Mouse (Mus musculus) neural tube, embryonic 14.5 days (tissue): ENCODE data around the gene Ehd1. TPM values are rescaled to one million over a fixed set of nuclear protein-coding genes. Genes with fewer than 3 reads are reported as not detected.

Experiments used
- ATAC-seq: fragments of 200-750 bp; cut with Nextera tagmentation; 2 replicates; pipeline ENCODE4 v1.8.0; 2017; ENCODE audit warnings: low read depth, mild to moderate bottlenecking, moderate TSS enrichment, moderate library complexity
- H3K27ac ChIP-seq: fragments of 300-500 bp; sonication (generic); 2 replicates; pipeline ENCODE4 v1.5.1; 2014; ENCODE audit warnings: low read depth, mild to moderate bottlenecking, control low read depth, low read length, moderate library complexity, mixed read lengths
- H3K27me3 ChIP-seq: fragments of 300-500 bp; sonication (generic); 2 replicates; pipeline ENCODE4 v1.6.1; 2014; ENCODE audit warnings: low read length; ENCODE audit not compliant: control insufficient read depth, insufficient read depth
- H3K36me3 ChIP-seq: fragments of 300-500 bp; sonication (generic); 2 replicates; pipeline ENCODE4 v1.6.1; 2014; ENCODE audit warnings: low read length, mixed read lengths; ENCODE audit not compliant: control insufficient read depth, insufficient read depth
- H3K4me1 ChIP-seq: fragments of 300-500 bp; sonication (generic); 2 replicates; pipeline ENCODE4 v1.6.1; 2014; ENCODE audit warnings: low read length; ENCODE audit not compliant: control insufficient read depth, insufficient read depth
- H3K4me2 ChIP-seq: fragments of 300-500 bp; sonication (generic); 2 replicates; pipeline ENCODE4 v1.6.1; 2014; ENCODE audit warnings: mild to moderate bottlenecking, low read depth, low read length, control low read depth
- H3K4me3 ChIP-seq: fragments of 300-500 bp; sonication (generic); 2 replicates; pipeline ENCODE4 v1.5.1; 2014; ENCODE audit warnings: low read depth, low read length, control low read depth, mixed read lengths
- H3K9ac ChIP-seq: fragments of 300-500 bp; sonication (generic); replicated peaks from 2 replicates; pipeline ENCODE4 v1.6.1; 2014; ENCODE audit warnings: low read depth, mild to moderate bottlenecking, control low read depth, low read length, mixed read lengths
- H3K9me3 ChIP-seq: fragments of 300-500 bp; sonication (generic); 2 replicates; pipeline ENCODE4 v1.6.1; 2016; ENCODE audit warnings: low read length; ENCODE audit not compliant: control insufficient read depth
- WGBS: fragments of 180-500 bp; shearing (Covaris S2); extraction: QIAGEN DNeasy Blood & Tissue Kit; methylation state at CpG from one replicate; pipeline ENCODE4 v1.1.7; 2014; 5-methylcytosine and 5-hydroxymethylcytosine counted together
- polyA plus RNA-seq: library from polyadenylated mRNA; unstranded; fragments of >200 nt; fragmentation: Nextera tagmentation; extraction: Ambion mirVana; gene quantifications from 2 replicates; pipeline ENCODE4 v1.2.1, GENCODE M21; 2014

Ehd1 gene
- polyA plus RNA-seq, 1 experiment from 2014 or later, result 53.4 TPM

- H3K27ac ChIP-seq, result no peak overlapping the region
- H3K4me1 ChIP-seq, result peaks cover 14% of the 10 kb centered on the region
- H3K9me3 ChIP-seq, result no peaks in the 10 kb centered on the region
- H3K4me3 ChIP-seq, result no peak overlapping the region
- H3K36me3 ChIP-seq, result no peaks in the 10 kb centered on the region
- H3K4me2 ChIP-seq, result no peak overlapping the region
- H3K27me3 ChIP-seq, result no peaks in the 10 kb centered on the region
- H3K9ac ChIP-seq, result no peak overlapping the region
- ATAC-seq, result no peak
- 26% methylated on average over 13 of the region's 13 CpGs for WGBS
Measured at GRCm38 (mm10) chr19:6331719-6332516, 55.4 kb downstream of the Ehd1 start.

DNA sequence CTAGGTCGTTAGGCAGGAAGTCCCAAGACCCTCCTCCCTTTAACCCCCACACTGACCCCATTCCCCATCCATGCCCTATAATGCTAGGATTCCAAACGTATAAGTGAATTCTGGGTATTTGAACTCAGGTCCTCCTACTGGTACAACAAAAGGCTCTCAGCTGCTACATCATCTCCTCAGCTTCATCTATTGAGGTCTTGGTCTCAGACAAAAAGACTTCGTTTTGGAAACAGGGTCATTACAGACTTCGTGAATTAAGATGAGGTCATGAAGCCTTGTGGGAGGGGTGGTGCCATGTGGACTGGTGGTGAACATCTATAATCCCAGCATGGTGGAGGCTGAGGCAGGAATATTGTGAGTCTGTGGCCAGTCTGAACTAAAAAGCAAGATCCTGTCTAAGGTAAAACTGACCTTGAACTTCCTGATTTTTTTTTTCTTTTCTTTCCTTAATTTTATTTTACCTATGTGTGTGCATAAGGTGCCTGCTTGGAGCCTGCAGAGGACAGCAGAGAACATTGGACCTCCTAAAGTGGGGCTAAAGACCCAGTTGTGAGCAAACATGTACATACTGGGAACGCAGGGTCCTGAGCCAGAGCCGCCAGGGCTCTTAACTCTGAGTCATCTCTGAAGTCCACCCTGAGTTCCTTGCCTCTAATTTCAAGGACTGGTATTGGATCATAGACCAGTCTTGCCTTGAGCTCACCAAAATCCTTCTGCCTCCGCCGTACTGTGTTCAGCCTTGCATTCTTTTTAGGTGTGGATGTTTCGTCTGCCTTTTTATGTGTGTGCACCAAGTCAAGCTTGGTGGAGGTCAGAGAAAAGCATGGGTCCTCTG, 57.5 kb downstream of the Ehd1 start:
- no peaks in the 10 kb centered on the region for H3K9me3 ChIP-seq
- 69% methylated on average over 9 of the region's 9 CpGs for WGBS
- no peaks in the 10 kb centered on the region for H3K27me3 ChIP-seq
- H3K4me3 ChIP-seq, result peak overlapping the region; percentile 87; the same call in 1 of the 2 replicates
- H3K9ac ChIP-seq, result no peak overlapping the region
- H3K4me1 ChIP-seq, result peaks cover 17% of the 10 kb centered on the region
- ATAC-seq, result peak; percentile 3; the same call in 1 of the 2 replicates
- H3K4me2 ChIP-seq, result peak overlapping the region; percentile 94
- H3K36me3 ChIP-seq, result peaks cover 14% of the 10 kb centered on the region
- H3K27ac ChIP-seq, result peak overlapping the region; percentile 24; the same call in 1 of the 2 replicates

GRCm38 (mm10) chr19:6334673-6335457, 58.3 kb downstream of the Ehd1 start, which contains the start of gene Men1:
Gene Men1 (plus strand): TSS chr19:6334979.
- Histone ChIP-seq H3K27me3 (no peaks in the 10 kb centered on the region), H3K4me3 (peak within 1 kb of the TSS; percentile 87), H3K36me3 (peaks cover 23% of the 10 kb centered on the region), H3K27ac (peak within 1 kb of the TSS; percentile 60), H3K4me1 (peaks cover 17% of the 10 kb centered on the region), H3K9me3 (no peaks in the 10 kb centered on the region), H3K4me2 (peak within 1 kb of the TSS; percentile 94), H3K9ac (peak within 1 kb of the TSS; percentile 82)
- under 1% methylated on average over 43 of the region's 43 CpGs for WGBS
- ATAC-seq, result peak; percentile 94

- Histone ChIP-seq H3K4me3 (peak overlapping the region; percentile 87), H3K9ac (peak overlapping the region; percentile 82), H3K36me3 (peaks cover 27% of the 10 kb centered on the region), H3K4me2 (peak overlapping the region; percentile 94), H3K27ac (peak overlapping the region; percentile 60), H3K27me3 (no peaks in the 10 kb centered on the region), H3K9me3 (no peaks in the 10 kb centered on the region), H3K4me1 (peaks cover 17% of the 10 kb centered on the region)
- under 1% methylated on average over 25 of the region's 25 CpGs for WGBS
- peak; percentile 39 for ATAC-seq
Measured at GRCm38 (mm10) chr19:6335458-6335827, 58.9 kb downstream of the Ehd1 start.

GRCm38 (mm10) chr19:6336920-6337319, 60.4 kb downstream of the Ehd1 start:
- Histone ChIP-seq H3K4me1 (peaks cover 20% of the 10 kb centered on the region), H3K4me3 (peak overlapping the region; percentile 87; the same call in 1 of the 2 replicates), H3K9me3 (no peaks in the 10 kb centered on the region), H3K9ac (peak overlapping the region; percentile 82; the same call in 1 of the 2 replicates), H3K4me2 (peak overlapping the region; percentile 94), H3K27me3 (no peaks in the 10 kb centered on the region), H3K36me3 (peaks cover 27% of the 10 kb centered on the region), H3K27ac (no peak overlapping the region)
- WGBS, result 93% methylated on average over 10 of the region's 10 CpGs
- ATAC-seq, result no peak

DNA sequence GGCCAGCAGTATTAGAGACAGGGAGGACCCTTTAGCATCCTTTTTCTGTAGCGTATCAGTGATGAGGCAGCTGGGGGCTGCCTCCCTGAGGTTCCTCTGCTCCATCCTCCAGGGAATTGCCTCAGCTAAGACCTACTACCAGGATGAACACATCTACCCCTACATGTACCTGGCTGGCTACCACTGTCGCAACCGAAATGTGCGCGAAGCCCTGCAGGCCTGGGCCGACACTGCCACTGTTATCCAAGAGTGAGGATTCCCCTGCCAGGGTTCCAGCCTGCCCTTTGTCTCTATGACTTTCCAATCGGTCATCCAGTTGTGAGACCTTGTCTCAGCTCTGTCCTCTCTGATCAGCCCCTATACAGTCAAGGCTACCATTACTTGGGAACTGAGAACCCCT, 61.6 kb downstream of the Ehd1 start:
- Histone ChIP-seq H3K27ac (no peak overlapping the region), H3K9ac (no peak overlapping the region), H3K27me3 (no peaks in the 10 kb centered on the region), H3K4me3 (no peak overlapping the region), H3K9me3 (no peaks in the 10 kb centered on the region), H3K4me2 (no peak overlapping the region), H3K4me1 (peaks cover 20% of the 10 kb centered on the region), H3K36me3 (peaks cover 27% of the 10 kb centered on the region)
- ATAC-seq, result no peak
- 95% methylated on average over 7 of the region's 7 CpGs for WGBS

GRCm38 (mm10) chr19:6338716-6339115, 62.2 kb downstream of the Ehd1 start:
- H3K4me1 ChIP-seq, result peaks cover 20% of the 10 kb centered on the region
- peaks cover 27% of the 10 kb centered on the region for H3K36me3 ChIP-seq
- H3K27ac ChIP-seq, result no peak overlapping the region
- H3K4me2 ChIP-seq, result no peak overlapping the region
- H3K4me3 ChIP-seq, result no peak overlapping the region
- WGBS, result 93% methylated on average over 11 of the region's 11 CpGs
- H3K9me3 ChIP-seq, result no peaks in the 10 kb centered on the region
- no peaks in the 10 kb centered on the region for H3K27me3 ChIP-seq
- ATAC-seq, result no peak
- no peak overlapping the region for H3K9ac ChIP-seq

- H3K36me3 ChIP-seq, result peaks cover 27% of the 10 kb centered on the region
- H3K4me1 ChIP-seq, result peaks cover 20% of the 10 kb centered on the region
- no peak overlapping the region for H3K4me3 ChIP-seq
- 98% methylated on average over 6 of the region's 6 CpGs for WGBS
- no peak overlapping the region for H3K9ac ChIP-seq
- no peaks in the 10 kb centered on the region for H3K9me3 ChIP-seq
- ATAC-seq, result no peak
- H3K4me2 ChIP-seq, result no peak overlapping the region
- H3K27me3 ChIP-seq, result no peaks in the 10 kb centered on the region
- no peak overlapping the region for H3K27ac ChIP-seq
Measured at GRCm38 (mm10) chr19:6339191-6339590, 62.7 kb downstream of the Ehd1 start.
